Mouse (Mus musculus) left cerebral cortex, adult 11 months (tissue): Measurements from ENCODE around the gene Wdr13.
A peak's percentile ranks its signal among the peaks of the same experiment; 100 is the strongest.

Experiments
- DNase-seq: peaks from one replicate; pipeline ENCODE4 v3.0.0; 2022; ENCODE audit warnings: low spot score

The Wdr13 gene

GRCm38 (mm10) chrX:8132017-8132976, at the start of gene Wdr13:
Gene Wdr13 (minus strand): TSS chrX:8132892.
- peak; percentile 90 for DNase-seq

- no peak for DNase-seq
Observed at GRCm38 (mm10) chrX:8179646-8180045, 47.0 kb upstream of the Wdr13 start.

GRCm38 (mm10) chrX:8178871-8179270, 46.2 kb upstream of the Wdr13 start:
- no peak for DNase-seq

- DNase-seq: peak; percentile 80
Observed at GRCm38 (mm10) chrX:8175504-8176385, 43.1 kb upstream of the Wdr13 start, which contains the start of gene Tbc1d25. Gene Tbc1d25 (minus strand): TSS chrX:8176181.

- no peak for DNase-seq
Observed at GRCm38 (mm10) chrX:8175169-8175503, 42.4 kb upstream of the Wdr13 start.

GRCm38 (mm10) chrX:8167716-8168647, 35.3 kb upstream of the Wdr13 start:
- no peak for DNase-seq

GRCm38 (mm10) chrX:8164471-8164870, 31.8 kb upstream of the Wdr13 start:
- DNase-seq: no peak

- no peak for DNase-seq
Observed at GRCm38 (mm10) chrX:8163076-8163475, 30.4 kb upstream of the Wdr13 start.

- peak; percentile 80 for DNase-seq
Observed at GRCm38 (mm10) chrX:8145153-8145991, 12.7 kb upstream of the Wdr13 start, which contains the start of gene Rbm3. Gene Rbm3 (minus strand): TSS chrX:8145880.

GRCm38 (mm10) chrX:8143750-8144149, 11.1 kb upstream of the Wdr13 start:
- no peak for DNase-seq

GRCm38 (mm10) chrX:8142948-8143347, 10.3 kb upstream of the Wdr13 start:
- DNase-seq: no peak

- no peak for DNase-seq
Observed at GRCm38 (mm10) chrX:8141058-8141457, 8.4 kb upstream of the Wdr13 start.

GRCm38 (mm10) chrX:8140446-8140845, 7.8 kb upstream of the Wdr13 start:
- no peak for DNase-seq

GRCm38 (mm10) chrX:8139480-8139879, 6.8 kb upstream of the Wdr13 start:
- DNase-seq: no peak

- DNase-seq: no peak
Observed at GRCm38 (mm10) chrX:8135886-8136285, 3.2 kb upstream of the Wdr13 start.

GRCm38 (mm10) chrX:8131393-8131792, 1.3 kb downstream of the Wdr13 start:
- DNase-seq: no peak

- no peak for DNase-seq
Observed at GRCm38 (mm10) chrX:8125235-8125634, 7.5 kb downstream of the Wdr13 start.

- DNase-seq: no peak
Observed at GRCm38 (mm10) chrX:8123821-8124470, 8.7 kb downstream of the Wdr13 start.

GRCm38 (mm10) chrX:8117264-8117663, 15.4 kb downstream of the Wdr13 start:
- no peak for DNase-seq

- DNase-seq: no peak
Observed at GRCm38 (mm10) chrX:8115275-8115674, 17.4 kb downstream of the Wdr13 start.
